Mouse (Mus musculus) macrophage (primary cell): Measurements from ENCODE around the gene Ankrd34a. TPM values are rescaled to one million over a fixed set of nuclear protein-coding genes. Genes with fewer than 3 reads are reported as not detected.

Experiments
- H3K27ac ChIP-seq: fragments of 350-480 bp; formaldehyde crosslinking; 2 replicates; pipeline ENCODE4 v1.9.0; 2021
- H3K36me3 ChIP-seq: fragments of 350-480 bp; formaldehyde crosslinking; 2 replicates; pipeline ENCODE4 v1.9.0; 2021; ENCODE audit errors: inconsistent target
- H3K4me3 ChIP-seq: fragments of 350-480 bp; formaldehyde crosslinking; 2 replicates; pipeline ENCODE4 v1.9.0; 2021; ENCODE audit errors: inconsistent target
- H3K79me2 ChIP-seq: fragments of 350-480 bp; formaldehyde crosslinking; 2 replicates; pipeline ENCODE4 v1.9.0; 2021; ENCODE audit errors: inconsistent target
- WGBS: methylation state at CpG from one replicate; pipeline ENCODE4 v1.1.7; 2026; ENCODE audit warnings: inconsistent platforms; ENCODE audit not compliant: missing documents; 5-methylcytosine and 5-hydroxymethylcytosine counted together
- polyA plus RNA-seq: library from polyadenylated mRNA; stranded (reverse); fragments of 250-400 nt; gene quantifications from 3 replicates; pipeline ENCODE4 v1.2.4, GENCODE M21; 2018; ENCODE audit warnings: inconsistent platforms
- total RNA-seq, 78 experiments: library from RNA; depleted of rRNA; stranded (reverse); fragments of 250-400 nt; gene quantifications; 1 replicate in 9 of 78; 2 replicates in 24 of 78; 3 replicates in 43 of 78; 4 replicates in 2 of 78; pipeline ENCODE4 v1.2.4; 2018; ENCODE audit warnings: inconsistent platforms in 56 of 78

Ankrd34a gene
- total RNA-seq (2018; cell fraction: chromatin; rRNA removed), result under 1 TPM in 1 of 26 experiments, not detected in 25; 0.32 TPM
- under 1 TPM in 10 of 26 experiments, not detected in 16; 0.03 to 0.22 (median 0.09) TPM for total RNA-seq (2018; cell fraction: cytosol; rRNA removed)
- under 1 TPM in 2 of 26 experiments, not detected in 24; 0.29 to 0.31 TPM for total RNA-seq (2018; cell fraction: nucleus; rRNA removed)
- 0.07 to 0.15 TPM in 2 of 3 replicates, not detected in the other for polyA plus RNA-seq

DNA sequence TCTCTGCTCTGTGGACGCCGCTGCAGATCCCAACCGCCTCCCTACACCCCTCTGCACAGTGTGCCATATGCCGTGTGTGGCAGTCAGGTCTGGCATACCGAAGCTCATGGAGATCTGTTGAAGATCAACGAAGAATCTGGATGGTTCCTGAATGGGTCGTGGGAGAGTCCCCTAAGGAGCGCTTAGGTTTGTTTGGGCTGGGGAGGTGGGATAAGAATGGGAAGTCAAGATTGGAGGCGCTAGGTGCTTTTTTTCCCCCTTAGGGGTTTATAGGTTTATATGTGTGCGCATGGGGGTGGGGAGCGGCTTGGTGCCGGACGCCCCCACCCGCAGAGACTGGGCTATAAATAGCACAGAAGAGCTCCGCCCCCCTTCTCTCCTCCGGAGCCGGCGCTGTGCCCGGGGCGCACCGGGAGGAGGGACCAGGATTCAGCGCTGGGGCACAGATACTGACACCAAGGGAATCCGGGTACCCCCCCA is at the start of gene Ankrd34a:
Ankrd34a (plus strand) TSS at position 409 of the 480 bp plus-strand sequence.
- Histone ChIP-seq H3K36me3 (no peaks in the 10 kb centered on the region), H3K79me2 (peaks cover 16% of the 10 kb centered on the region; the same call in 1 of the 2 replicates), H3K27ac (no peak within 1 kb of the TSS), H3K4me3 (peak within 1 kb of the TSS; percentile 6; the same call in 1 of the 2 replicates)
- 11% methylated on average over 16 of the region's 23 CpGs for WGBS

DNA sequence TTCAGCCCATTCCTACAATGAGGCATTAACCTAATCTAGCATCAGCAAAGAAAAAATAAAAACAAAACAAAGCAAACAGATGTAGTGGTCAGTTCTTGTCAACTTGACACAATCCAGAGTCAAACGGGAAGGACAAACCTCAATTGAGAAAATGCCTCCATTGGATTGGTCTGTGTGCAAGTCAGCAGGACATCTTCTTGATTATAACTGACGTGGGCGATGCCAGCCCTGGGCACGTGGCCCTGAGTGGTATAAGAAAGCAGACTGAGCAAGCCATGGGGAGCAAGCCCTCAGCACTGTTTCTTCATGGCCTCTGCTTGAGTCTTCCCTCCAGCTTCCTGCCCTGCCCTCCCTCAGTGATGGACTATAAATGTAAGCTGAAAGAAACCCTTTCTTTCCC is 49.6 kb upstream of the Ankrd34a start:
- WGBS, result 34% methylated on average over 4 of the region's 4 CpGs
- no peaks in the 10 kb centered on the region for H3K36me3 ChIP-seq
- H3K79me2 ChIP-seq, result no peaks in the 10 kb centered on the region
- H3K27ac ChIP-seq, result no peak overlapping the region
- no peak overlapping the region for H3K4me3 ChIP-seq

DNA sequence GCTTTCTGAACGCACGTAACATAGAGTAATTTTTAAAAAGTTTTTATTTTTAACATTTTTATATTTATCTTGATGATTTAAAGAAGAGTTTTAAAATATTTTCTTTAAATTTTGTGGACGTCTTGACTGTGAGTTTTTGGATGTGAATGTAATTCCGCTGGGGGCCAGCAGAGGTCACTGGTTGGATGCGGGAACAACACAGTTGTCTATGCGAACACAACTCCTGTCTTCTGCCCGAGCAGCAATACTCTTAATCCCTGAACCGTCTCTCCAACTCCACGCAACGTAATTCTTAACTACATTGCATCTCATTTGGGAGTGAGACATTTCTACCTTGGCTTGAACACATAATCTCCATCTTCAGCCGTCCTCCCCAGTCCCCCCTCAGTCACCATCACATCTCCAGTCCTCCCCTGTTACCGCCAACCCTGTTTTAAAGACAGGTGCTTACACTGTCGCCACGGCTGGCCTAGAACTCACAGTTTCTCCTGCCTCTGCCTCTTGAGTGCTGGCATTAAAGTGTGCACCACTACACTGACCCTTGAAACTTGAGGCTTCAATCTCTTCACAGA is 49.0 kb upstream of the Ankrd34a start:
- H3K27ac ChIP-seq, result no peak overlapping the region
- no peaks in the 10 kb centered on the region for H3K79me2 ChIP-seq
- no peak overlapping the region for H3K4me3 ChIP-seq
- 18% methylated on average over 13 of the region's 14 CpGs for WGBS
- no peaks in the 10 kb centered on the region for H3K36me3 ChIP-seq

DNA sequence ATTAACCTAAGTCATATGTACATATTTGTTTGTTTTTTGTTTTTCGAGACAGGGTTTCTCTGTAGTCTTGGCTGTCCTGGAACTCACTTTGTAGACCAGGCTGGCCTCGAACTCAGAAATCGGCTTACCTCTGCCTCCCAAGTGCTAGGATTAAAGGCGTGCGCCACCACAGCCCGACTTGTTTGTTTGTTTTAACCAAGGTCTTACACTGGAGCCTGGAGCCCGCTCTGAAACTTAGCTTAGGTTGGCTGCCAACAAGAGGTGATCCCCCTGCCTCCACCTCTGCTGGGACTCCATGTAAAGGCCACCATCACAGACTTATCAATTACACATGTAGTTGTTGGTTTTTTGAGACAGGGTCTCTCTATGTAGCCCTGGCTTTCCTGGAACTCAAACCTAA is 47.6 kb upstream of the Ankrd34a start:
- 95% methylated on average over 7 of the region's 7 CpGs for WGBS
- Histone ChIP-seq H3K27ac (no peak overlapping the region), H3K4me3 (no peak overlapping the region), H3K79me2 (no peaks in the 10 kb centered on the region), H3K36me3 (no peaks in the 10 kb centered on the region)

DNA sequence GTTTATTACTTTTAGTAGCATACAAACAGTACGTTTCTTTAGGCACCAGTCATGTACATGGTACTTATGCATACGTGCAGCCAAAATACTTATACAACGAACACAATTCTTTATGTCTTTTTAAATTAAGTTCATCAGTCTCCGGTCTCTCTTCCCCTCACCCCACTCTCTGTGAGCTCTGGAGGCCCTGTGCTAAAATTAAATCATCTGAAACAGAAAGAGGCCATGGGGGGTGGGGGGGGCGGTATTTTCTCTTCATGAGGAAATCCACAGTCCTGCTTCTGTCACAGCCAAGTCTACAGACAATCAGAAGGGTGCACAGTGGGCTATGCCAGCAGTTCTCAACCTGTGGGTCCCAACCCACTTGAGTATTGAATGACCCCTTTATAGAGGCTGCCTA is 47.1 kb upstream of the Ankrd34a start:
- Histone ChIP-seq H3K27ac (no peak overlapping the region), H3K79me2 (no peaks in the 10 kb centered on the region), H3K36me3 (no peaks in the 10 kb centered on the region), H3K4me3 (no peak overlapping the region)
- 69% methylated on average over 4 of the region's 5 CpGs for WGBS

DNA sequence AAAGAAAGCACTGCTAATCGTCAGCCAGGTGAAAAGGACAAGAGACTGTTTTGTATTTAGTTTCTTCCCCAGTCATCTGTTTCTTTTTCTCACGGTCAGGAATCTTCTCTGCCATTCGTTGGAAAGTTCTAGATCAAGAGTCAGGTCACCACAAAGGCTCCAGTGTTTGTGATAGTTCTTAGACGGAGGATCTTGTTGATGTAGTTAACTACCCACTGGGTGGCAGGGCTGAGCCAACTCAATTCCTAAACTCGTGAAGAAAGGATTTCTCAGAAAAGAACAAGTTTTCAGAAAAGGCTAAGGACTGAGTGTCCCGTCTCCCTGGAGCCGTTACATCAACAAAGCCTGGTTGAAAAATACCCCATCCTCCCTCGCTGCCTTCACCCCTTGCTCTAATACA is 45.2 kb upstream of the Ankrd34a start:
- Histone ChIP-seq H3K79me2 (no peaks in the 10 kb centered on the region), H3K4me3 (no peak overlapping the region), H3K27ac (peak overlapping the region; percentile 39), H3K36me3 (no peaks in the 10 kb centered on the region)
- WGBS, result 9% methylated on average over 8 of the region's 8 CpGs

DNA sequence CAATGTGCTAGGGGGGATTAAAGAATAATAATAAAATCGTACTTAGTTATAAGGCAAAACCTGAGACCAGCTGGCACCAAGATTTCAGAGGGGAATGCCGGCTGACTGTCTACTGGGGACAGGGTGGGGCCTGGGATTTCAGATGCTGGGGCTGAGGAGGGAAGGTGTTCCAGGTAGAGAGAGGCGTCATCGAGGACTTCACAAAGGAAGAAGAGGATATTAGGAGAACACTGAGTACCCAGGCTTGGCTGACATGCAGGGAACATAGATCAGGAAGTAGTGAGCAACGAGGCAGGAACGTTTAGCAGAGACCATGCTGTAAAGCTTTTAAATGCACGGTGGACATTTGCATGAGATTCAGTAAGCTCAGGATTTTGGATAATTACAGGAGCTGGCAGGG is 44.5 kb upstream of the Ankrd34a start:
- WGBS, result 28% methylated on average over 7 of the region's 7 CpGs
- H3K4me3 ChIP-seq, result no peak overlapping the region
- peak overlapping the region; percentile 39 for H3K27ac ChIP-seq
- H3K79me2 ChIP-seq, result 0 out of 2 replicates have a peak, but pooled peaks cover under 1% of the 10 kb centered on the region
- H3K36me3 ChIP-seq, result no peaks in the 10 kb centered on the region

DNA sequence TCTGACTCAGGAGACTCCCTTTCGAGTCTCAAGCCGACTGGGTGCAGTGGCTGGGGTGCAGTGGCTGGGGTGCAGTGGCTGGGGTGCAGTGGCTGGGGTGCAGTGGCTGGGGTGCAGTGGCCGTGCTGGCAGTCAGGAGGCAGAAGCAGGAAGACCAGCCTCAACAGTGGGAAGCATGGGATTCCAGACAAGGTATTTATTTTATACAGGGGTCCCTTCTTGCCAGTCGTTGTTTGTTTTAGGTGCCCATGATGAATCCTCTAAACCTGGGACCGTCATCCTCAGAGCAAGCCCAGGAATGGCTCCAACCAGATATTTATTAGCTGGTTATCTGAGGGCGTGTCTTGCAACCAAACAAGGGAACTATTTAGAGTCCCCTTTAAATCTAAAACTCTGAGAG is 42.8 kb upstream of the Ankrd34a start:
- 53% methylated on average over 6 of the region's 6 CpGs for whole genome bisulfite sequencing
- Histone ChIP-seq H3K79me2 (peaks cover 14% of the 10 kb centered on the region), H3K27ac (0 out of 2 replicates have a peak overlapping the region, but pooled peaks have one; percentile 2), H3K4me3 (no peak overlapping the region), H3K36me3 (no peaks in the 10 kb centered on the region)

DNA sequence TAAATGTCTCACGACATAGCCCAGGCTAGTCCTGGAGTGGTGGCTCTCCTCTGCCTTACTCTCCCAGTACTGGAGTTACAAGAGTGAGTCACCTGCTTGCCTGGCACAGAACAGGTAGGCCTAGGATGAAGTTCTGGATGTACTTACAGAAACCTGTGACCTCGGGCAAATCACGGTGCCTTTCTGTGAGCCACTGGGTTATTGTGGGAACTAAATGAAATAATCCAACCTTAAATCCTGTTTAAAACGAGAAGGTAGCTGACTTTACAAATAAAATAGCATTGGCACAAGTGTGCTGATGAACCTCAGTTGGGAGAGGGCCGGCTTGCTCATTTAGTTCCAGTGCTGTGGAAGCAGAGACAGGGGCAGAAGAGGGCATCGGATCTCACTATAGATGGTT is 42.2 kb upstream of the Ankrd34a start:
- Histone ChIP-seq H3K27ac (no peak overlapping the region), H3K4me3 (no peak overlapping the region), H3K79me2 (peaks cover 21% of the 10 kb centered on the region), H3K36me3 (no peaks in the 10 kb centered on the region)
- 82% methylated on average over 5 of the region's 6 CpGs for WGBS

DNA sequence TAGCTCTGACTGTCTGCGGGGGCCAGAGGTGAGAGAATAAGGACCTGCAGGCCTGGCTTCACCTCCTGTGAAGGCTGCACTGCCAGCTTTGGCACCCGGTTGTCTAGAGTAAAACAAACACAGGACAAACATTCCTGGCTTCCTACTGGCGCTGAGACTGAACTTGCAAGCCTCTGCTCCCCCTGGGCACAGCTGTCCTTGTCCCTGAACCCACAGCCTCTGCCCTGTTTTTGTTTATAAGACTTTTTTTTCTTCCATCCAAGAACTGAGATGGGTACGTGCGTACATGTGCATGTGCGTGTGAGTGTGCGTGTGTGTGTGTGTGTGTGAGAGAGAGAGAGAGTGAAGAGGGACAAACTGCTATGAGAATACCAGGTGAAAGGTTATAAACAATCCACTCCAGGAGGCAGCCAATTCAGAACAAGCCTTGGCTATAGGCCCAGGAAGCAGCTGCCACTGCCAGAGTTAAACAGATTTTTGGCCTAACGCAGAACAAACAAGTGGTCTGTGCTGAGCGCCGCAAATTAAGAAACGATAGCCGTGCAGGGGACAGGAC is 41.3 kb upstream of the Ankrd34a start:
- H3K27ac ChIP-seq, result no peak overlapping the region
- 87% methylated on average over 12 of the region's 12 CpGs for WGBS
- H3K36me3 ChIP-seq, result peaks cover 4% of the 10 kb centered on the region; the same call in 1 of the 2 replicates
- no peak overlapping the region for H3K4me3 ChIP-seq
- peaks cover 30% of the 10 kb centered on the region for H3K79me2 ChIP-seq

DNA sequence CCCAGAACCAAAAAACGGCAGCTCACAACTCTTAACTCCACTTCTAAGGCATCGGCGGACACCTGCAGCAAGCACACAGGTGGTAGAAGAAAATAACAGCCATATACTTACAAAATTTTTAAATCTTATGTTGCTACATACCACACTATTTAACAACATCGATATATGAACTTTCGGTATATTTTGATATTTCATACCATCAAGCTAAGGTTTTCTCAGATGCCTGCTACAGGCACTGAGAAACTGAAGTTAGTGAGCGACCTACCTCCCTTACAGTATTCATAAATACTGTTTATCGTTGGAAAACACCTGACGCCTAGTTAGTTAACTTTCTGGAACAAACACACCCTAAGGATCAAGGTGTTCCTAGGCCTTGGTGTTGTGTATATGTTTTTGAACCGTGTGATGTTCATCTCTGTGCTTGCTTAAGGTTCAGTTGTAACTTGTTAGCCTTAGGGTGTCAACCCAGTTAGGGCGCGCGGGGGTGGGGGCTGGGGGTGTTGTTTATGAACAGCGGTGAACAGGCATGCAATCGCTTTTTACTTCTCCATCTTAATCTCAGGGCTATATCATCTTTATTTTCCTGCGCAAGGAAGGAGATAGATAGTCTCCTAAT is 40.3 kb upstream of the Ankrd34a start:
- WGBS, result 51% methylated on average over 15 of the region's 15 CpGs
- Histone ChIP-seq H3K36me3 (peaks cover 13% of the 10 kb centered on the region; the same call in 1 of the 2 replicates), H3K4me3 (peak overlapping the region; percentile 98), H3K79me2 (peaks cover 39% of the 10 kb centered on the region), H3K27ac (peak overlapping the region; percentile 95; the same call in 1 of the 2 replicates)

DNA sequence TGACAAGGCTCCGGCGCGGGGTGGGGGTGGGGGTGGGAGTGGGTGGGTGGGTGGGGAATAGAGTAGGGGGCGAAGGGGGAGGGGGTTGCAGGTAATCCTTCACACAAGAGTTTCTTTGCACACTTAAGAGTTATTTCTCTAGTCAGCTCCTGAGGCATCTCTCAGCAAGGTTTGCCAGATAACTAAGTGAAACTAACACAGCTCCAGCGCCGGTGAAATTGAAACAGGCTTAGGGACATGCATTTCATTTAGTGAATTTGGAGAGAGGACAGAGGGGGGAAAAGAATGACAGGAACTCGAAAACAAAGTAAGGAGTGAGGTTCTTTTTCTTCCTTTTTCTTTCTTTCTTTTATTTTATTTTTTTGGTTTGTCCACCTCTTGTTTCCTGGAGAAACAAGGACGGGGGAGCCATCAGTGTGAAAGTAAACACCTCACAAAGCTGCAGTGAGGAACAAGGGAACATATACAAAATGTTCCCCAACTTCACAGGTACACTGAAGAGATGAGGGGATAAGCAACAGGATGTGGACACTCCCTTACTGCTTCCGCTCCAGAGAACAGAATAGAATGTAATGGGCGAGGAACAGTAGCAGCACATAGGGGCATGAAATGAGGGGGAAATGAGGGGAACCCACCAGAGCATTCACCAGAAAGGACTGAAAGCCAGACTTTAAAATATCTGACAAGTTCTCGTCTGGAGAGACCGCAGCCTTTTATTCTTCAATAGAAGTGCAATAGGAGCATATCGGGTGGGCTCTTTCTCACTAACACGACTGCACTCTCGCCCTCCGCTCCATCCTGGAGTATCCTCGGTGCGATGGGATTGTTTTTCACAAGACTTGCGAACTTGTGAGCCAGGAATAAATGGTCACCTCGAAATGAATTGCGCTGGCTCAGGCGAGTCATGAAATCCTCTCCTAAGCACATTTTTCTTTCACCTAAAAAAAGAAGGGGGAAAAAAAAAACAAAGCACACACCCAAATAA is 39.5 kb upstream of the Ankrd34a start:
- WGBS, result 1% methylated on average over 18 of the region's 22 CpGs
- peaks cover 17% of the 10 kb centered on the region; the same call in 1 of the 2 replicates for H3K36me3 ChIP-seq
- H3K79me2 ChIP-seq, result peaks cover 48% of the 10 kb centered on the region
- H3K27ac ChIP-seq, result peak overlapping the region; percentile 95
- peak overlapping the region; percentile 98 for H3K4me3 ChIP-seq

DNA sequence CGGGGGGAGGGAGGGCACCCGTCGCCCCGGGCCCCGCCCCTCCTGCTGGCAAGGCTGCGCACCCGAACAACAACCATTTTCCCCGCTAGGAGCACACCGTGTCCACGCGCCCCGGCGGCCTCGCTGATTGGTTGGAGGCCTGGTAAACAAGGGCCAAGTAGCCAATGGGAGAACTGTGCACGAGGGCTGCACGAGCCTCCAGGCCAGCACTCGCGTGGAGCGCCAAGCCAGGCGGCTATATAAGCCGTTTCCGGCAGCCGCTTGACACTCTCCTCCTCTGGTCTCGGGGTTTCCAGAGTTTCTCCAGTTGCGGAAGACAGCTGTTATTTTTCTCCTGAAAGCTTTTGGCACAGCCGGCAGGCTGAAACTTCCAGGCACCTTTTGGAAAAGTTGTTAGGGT is 38.7 kb upstream of the Ankrd34a start, which contains the start of gene Txnip:
Txnip (plus strand) TSS at position 264 of the 400 bp plus-strand sequence.
- peaks cover 55% of the 10 kb centered on the region for H3K79me2 ChIP-seq
- peak within 1 kb of the TSS; percentile 98 for H3K4me3 ChIP-seq
- peaks cover 17% of the 10 kb centered on the region; the same call in 1 of the 2 replicates for H3K36me3 ChIP-seq
- peak within 1 kb of the TSS; percentile 100 for H3K27ac ChIP-seq
- WGBS, result 0% methylated on average over 26 of the region's 26 CpGs

DNA sequence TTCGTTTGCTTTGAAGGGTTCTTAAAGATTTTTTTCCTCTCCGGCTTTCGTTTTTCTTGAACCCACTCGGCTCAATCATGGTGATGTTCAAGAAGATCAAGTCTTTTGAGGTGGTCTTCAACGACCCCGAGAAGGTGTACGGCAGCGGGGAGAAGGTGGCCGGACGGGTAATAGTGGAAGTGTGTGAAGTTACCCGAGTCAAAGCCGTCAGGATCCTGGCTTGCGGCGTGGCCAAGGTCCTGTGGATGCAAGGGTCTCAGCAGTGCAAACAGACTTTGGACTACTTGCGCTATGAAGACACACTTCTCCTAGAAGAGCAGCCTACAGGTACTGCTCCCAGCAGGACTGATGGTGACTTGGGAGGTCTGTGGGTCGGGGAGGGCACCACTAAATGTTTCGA is 38.3 kb upstream of the Ankrd34a start:
- H3K4me3 ChIP-seq, result peak overlapping the region; percentile 98
- 1% methylated on average over 15 of the region's 17 CpGs for WGBS
- H3K27ac ChIP-seq, result peak overlapping the region; percentile 100
- peaks cover 17% of the 10 kb centered on the region; the same call in 1 of the 2 replicates for H3K36me3 ChIP-seq
- peaks cover 60% of the 10 kb centered on the region for H3K79me2 ChIP-seq
